Mouse (Mus musculus) testis, adult 2 months (tissue): Measurements from ENCODE around the gene Adamtsl1.

ENCODE experiments used
- CTCF ChIP-seq: fragments of 200-500 bp; IDR thresholded peaks from 2 replicates; pipeline ENCODE4 v1.5.1; 2012; ENCODE audit warnings: low read depth, mild to moderate bottlenecking, inconsistent platforms, low read length, moderate library complexity; ENCODE audit not compliant: control insufficient read depth, insufficient read depth, insufficient replicate concordance
- POLR2A ChIP-seq: fragments of 200-500 bp; IDR thresholded peaks from 2 replicates; pipeline ENCODE4 v1.6.1; 2012; ENCODE audit warnings: low read depth, mild to moderate bottlenecking, inconsistent platforms, low read length, moderate library complexity; ENCODE audit not compliant: control insufficient read depth

GRCm38 (mm10) chr4:86436336-86436735 is 922.4 kb downstream of the Adamtsl1 start:
- TF ChIP-seq CTCF (no peak), POLR2A (no peak)
